Mouse (Mus musculus) G1E (cell line): ENCODE results near the gene Grip1.

Source experiments
- CTCF ChIP-seq: IDR thresholded peaks from 2 replicates; pipeline ENCODE4 v1.5.1; 2012; ENCODE audit warnings: low read depth, low read length, inconsistent platforms, mixed read lengths
- GATA1 ChIP-seq: IDR thresholded peaks from 2 replicates; pipeline ENCODE4 v1.6.1; 2012; ENCODE audit warnings: borderline replicate concordance, low read length, inconsistent platforms, mixed read lengths
- POLR2AphosphoS5 ChIP-seq: IDR thresholded peaks from 2 replicates; pipeline ENCODE4 v1.6.1; 2012; ENCODE audit warnings: low read depth, low read length, inconsistent platforms; ENCODE audit not compliant: insufficient replicate concordance
- TAL1 ChIP-seq: conservative IDR thresholded peaks from 2 replicates; pipeline ENCODE4 v1.6.1; 2012; ENCODE audit warnings: low read depth, low read length, inconsistent platforms, mixed read lengths

- no peak for TF ChIP-seq GATA1
- no peak for TF ChIP-seq CTCF
- no peak for TF ChIP-seq POLR2AphosphoS5
- no peak for TF ChIP-seq TAL1
Observed at GRCm38 (mm10) chr10:119790507-119790906, 336.9 kb downstream of the Grip1 start.
